Mouse (Mus musculus) inflammation-experienced regulatory T-cells, adult 6 months (primary cell): ENCODE results near the gene Kcnh7. TPM values are rescaled to one million over a fixed set of nuclear protein-coding genes. Genes with fewer than 3 reads are reported as not detected.
A peak's percentile ranks its signal among the peaks of the same experiment; 100 is the strongest.
"Not testable (repeated sequence)": the region's sequence is repeated elsewhere in the genome, so short reads cannot be mapped to it uniquely, and the experiment has no call there.

ENCODE experiments used
- ATAC-seq: one replicate; pipeline ENCODE4 v1.8.0; 2017
- polyA plus RNA-seq, 3 experiments: library from polyadenylated mRNA; unstranded; fragments of 100-300 nt; shearing (Covaris generic); gene quantifications; one replicate each; pipeline ENCODE4 v1.2.1; 2017

Kcnh7 gene
- polyA plus RNA-seq, 3 experiments from 2014 or later = 0.07 TPM; not detected in 2

DNA sequence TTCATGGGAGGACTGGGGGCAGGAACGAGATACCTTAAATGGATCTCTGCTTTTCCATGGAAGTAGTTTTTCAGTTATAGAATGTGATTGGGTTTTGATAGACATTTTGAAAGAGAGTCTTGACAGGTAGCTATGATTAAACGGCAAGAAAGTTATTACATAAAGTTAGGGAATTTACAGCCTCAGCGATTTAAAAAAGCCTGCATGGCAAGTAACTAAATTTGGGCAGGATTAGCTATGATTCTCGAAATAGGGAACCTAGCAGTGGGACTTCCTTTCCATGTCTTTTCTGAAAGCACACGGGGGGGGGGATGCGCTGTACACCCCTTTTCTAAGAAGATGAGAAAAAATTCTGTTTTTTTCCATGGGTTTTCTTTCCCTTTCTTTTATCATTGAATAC is 466.8 kb downstream of the Kcnh7 start:
- no peak for ATAC-seq

DNA sequence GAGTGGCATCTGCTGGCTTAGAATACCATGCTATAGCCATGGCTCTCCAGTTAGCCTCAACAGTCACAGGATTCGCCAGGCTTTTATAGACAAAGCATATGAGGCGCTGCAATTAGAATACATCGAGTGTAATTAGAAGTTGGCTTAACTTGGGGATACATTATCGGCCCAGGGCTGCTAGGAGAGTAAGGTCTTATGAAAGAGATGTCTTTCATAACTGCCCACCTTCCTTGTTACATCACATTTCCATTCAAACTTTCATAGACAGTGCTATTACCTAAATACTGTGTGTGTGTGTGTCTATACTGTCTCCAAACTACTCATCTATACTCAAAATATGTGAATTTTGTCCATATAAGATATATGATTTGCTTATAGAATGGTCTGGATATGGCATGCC is 468.8 kb downstream of the Kcnh7 start:
- no peak for ATAC-seq

DNA sequence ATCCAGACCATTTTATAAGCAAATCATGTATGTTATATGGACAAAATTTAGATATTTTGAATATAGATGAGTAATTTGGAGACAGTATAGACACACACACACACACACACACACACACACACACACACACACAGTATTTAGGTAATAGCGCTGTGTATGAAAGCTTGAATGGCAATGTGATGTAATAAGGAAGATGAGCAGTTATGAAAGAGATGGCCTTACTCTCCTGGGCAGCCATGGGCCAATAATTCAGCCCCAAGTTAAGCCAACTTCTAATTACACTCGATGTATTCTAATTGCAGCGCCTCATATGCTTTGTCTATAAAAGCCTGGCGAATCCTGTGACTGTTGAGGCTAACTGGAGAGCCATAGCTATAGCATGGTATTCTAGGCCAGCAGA is 469.7 kb downstream of the Kcnh7 start:
- not testable (repeated sequence) for ATAC-seq

DNA sequence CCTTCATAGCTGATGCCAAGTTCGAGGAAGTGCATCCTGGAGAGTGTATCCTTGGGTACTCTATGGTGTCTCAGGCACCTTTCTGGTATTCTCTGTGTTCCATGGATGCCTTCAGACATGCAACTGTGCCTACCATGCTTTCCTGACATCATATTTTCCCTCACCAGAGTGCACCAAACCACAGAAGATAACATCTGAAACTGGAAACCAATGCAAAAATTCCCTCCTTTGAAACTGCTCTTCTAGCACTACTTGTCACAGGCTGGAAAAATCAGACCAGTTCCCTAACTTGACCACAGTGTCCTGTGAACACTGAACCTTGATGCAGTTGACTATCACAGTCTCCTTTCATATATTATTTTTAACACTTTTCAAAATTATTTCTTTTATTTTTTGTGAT is 474.5 kb downstream of the Kcnh7 start:
- no peak for ATAC-seq

DNA sequence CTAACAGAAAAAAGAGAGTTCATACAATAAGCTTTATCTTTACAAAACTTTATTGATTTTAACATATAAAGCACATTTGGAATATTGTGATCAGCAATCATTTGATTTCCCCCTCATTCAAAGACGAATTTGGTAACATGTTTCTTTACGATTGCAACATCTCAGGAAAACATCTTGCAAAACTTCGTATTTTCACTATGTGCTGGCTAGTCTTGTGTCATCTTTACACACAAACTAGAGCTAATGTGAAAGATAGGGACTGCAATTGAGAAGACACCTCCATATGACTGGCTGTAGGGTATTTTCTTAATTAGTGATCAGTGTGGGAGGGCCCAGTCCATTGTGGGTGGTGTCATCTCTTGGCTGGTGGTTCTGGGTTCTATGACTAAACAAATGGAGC is 477.8 kb downstream of the Kcnh7 start:
- ATAC-seq = no peak

DNA sequence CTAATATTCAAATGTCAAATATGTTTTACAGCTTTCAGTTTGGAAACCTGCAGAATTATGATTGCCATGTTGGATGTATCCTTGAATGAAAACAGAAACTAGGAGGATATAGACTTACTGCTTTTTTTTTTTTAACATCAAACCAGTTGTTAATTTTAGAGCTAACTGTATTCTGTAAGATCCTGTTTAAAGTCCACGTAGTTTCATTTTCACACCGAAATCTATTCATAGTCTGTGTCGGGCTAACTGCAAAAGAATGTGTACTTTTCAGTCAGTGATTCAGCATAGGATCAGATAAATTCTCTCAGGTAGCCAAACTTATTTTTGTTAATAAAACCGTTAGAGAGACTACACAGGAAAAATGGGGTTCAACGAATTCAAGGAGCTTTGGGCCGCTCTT is 498.2 kb downstream of the Kcnh7 start:
- no peak for ATAC-seq

DNA sequence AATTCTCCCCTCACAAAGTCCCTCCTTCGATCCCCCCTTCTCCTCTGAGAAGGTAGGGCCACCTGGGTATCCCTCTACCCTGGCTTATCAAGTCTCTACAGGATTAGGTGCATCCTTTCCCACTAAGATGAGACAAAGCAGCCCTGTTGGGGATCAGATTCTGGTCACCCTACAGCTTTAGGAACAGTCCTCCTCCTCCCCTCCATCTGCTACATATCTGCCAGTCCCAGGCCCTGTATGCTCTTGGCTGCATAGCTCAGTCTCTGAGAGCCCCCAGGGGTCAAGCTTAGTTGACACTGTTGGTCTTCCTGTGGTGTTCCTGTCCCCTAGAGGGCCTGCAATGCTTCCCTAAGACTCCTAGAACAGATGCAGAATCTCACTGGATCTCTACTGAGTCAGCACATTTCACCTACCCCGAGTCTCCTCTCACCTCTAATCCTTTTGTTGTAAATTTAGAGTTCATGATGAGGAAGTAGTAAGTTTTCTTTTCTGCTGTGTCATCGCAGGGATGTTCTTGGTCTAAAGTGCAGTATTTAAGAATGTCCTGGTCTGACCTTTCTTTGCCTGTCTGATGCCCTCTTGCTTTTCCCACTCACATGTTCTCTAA is 499.0 kb downstream of the Kcnh7 start:
- ATAC-seq = no peak

DNA sequence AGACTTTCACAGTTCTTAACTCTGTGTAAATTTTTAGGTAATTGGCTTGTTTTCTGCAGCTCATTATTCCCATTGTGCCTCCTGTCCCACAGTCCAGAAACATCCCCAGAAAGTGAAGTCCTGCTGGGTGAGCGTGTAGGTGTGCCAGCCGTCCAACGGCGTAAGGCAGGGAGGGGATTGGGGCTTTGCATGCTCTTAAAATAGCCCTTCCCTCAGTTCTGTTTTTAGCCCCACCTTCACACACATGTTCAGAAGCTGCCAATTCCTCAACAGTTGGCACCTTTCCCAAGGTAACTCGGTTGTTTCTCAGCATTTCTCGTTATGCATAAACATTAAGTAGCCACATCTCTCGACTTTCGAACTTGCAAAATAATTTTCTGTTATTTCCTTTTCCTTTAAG is 502.4 kb downstream of the Kcnh7 start:
- no peak for ATAC-seq

DNA sequence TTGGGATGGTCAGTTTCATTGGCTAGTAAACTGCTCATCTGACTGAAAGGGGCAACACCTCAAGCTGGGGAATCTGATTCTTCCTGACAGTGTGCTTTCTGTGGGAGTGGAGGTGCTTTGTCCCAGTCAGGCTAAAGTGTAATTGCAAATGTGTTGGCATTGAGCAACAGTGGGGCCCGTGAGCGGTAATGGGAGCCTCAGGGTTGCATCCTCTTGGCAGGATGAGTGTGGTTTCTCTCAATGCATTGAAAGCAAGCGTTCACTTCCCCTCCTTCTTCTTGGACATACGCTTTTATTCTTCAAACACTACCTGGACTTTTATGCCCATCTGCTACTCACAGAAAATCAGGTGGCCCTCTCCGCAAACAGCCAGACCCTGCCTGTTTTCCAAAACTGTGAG is 511.3 kb downstream of the Kcnh7 start:
- no peak for ATAC-seq

DNA sequence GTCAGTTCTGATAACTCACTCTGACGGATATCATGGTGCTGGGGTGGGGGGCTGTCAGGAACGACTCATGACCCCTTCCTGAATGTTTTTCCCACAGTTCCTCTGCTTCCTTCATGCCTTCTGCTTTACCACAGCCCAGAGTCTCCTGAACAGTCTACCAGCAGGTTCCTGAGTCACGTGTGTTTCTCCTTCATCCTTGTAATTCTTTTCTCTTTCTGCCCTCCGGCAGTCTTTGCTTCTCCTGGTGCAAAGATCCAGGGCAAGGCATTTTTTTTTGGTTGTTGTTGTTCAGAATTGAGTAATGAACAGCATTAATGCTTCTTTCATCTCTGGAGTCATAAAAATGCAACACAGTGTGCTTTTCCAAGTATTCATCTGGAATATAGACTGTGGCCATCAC is 513.3 kb downstream of the Kcnh7 start:
- ATAC-seq = no peak

DNA sequence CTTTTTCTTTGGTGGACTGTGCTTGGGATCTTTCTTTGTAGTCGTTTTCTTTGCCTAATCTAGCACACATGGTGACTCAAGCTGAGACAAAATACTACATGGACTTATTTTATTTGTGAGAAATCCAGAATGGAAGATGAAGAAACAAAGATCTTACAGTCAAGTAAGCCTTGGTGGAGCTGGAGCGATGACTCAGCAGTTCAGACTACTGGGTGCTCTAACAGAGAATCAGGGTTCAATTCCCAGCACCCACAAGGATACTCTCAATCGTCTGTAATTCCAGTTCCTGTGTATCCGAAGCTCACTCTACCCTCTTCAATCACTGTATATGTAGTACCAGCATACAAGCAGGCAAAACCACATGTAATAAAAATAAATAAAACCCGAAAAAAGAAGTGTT is 513.8 kb downstream of the Kcnh7 start:
- no peak for ATAC-seq

DNA sequence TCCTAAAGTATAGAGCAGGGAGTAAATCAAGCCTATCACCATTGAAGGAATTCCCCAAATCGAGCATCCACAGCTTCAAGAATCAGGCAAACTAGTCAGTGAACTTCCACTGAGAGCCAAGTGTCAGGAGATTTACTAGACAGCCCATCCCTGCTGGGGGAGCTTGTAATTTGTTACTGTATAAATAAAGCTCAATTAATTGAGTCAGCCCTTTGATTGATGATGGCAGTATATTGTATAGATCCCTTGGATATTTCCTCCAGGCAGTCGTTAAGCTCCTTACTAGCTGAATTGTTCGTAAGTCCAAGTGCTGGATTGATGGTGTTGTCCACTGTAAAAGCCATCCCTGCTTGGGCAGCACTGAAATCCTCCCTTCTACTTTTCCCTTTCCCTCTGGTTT is 514.2 kb downstream of the Kcnh7 start:
- no peak for ATAC-seq

DNA sequence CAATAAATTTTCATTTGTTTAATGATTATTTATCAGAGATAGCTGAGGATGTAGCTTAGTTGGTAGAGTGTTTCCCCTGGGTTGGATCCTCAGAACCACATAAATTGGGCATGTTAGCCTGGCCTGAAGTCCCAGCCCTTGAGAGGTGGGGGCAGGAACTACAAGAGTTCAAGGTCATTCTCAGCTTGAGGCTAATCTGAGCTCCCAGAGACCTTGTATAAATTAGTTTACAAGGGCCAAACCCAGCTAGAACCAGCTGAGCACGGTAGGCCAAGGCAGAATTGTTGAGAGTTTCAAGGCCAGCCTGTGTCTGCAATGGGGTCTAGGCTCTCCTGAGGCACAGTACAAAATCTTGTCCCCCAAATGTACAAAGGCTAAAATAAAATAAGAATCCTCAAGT is 518.6 kb downstream of the Kcnh7 start:
- no peak for ATAC-seq

DNA sequence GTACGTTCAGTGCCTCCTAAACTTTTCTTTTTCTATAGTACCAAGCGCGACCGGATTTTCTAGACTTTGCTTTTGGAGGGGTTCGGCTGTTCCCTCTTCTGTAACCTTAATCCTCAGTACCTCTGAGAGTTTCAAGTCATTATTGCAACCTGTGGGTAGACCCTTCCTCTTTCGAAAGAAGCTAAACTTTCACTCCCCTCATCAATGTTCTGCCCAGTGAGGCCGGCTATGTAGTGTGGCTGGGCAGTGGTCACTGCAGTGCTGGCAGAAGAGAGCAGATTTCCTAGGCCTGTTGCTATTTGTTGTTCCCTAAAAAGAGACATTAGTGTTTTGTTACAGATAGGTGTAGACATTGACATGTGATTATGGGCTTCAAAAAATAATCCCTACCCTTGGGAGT is 519.2 kb downstream of the Kcnh7 start:
- no peak for ATAC-seq

DNA sequence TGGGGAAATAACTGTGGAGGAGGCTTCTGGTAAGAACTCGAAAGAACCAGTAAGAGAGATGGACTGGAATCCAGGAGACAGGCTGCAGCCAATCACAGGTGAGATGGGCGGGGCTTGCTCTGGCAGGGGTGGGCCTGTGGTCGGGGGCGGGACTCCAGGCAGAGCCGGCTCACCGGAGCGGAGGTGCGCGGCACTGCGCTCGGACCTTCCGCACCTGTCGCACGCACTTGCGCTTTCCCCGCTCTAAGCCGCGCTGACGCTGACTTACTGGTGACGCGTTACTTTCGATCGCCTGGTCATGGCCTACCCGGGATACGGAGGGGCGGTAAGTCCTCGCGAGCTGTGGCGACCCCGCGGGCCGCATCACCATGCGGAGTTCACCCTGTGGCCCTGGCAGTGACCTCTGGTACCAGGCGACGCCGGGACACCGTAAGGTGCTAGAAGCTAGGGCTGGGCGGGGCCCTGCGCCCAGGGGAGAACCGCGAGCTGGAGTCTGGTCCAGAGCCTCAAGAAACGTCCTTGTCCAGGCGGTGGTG is 519.9 kb downstream of the Kcnh7 start, which contains the start of gene Gca:
Gene Gca, plus strand, starts transcription at position 151 of the 536 bp plus-strand sequence.
- peak; percentile 96 for ATAC-seq

DNA sequence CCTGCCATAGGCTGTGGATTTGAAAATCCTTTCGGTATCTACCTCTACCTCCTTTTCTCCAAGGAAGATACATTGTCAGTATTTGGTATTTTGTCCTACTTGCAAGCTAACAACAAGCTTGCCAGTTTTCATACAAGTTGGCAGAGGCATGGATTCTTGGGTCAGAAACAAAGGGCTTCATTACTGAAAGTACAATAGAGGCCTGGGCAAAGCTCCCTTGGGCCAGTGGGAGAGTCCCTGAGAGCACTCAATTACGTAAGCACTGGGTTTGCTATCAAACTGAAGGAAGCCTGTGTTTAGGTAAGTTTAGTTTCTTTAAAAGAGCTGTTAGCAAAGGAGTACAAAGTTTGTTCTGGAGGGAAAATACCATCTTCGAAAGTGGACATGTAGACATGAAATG is 521.5 kb downstream of the Kcnh7 start:
- ATAC-seq = no peak

DNA sequence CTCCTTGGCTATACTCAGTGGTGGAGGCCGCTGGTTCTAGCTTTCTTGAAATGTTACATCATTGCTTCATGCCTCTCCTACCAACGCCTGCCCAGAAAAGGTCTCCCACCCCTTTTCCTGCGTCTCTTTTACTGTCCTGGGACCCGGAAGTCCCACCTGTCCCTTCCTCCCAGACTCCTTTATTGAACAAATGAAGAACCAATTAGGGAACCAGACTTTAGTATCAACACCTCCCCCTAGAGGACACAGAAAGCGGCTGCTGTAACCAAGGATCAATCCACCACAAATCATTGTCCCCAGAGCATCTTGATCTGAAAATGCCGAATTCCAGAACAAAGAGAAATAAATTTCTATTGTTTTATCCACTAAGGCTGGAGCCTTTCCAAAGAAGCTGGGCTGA is 523.5 kb downstream of the Kcnh7 start:
- no peak for ATAC-seq

DNA sequence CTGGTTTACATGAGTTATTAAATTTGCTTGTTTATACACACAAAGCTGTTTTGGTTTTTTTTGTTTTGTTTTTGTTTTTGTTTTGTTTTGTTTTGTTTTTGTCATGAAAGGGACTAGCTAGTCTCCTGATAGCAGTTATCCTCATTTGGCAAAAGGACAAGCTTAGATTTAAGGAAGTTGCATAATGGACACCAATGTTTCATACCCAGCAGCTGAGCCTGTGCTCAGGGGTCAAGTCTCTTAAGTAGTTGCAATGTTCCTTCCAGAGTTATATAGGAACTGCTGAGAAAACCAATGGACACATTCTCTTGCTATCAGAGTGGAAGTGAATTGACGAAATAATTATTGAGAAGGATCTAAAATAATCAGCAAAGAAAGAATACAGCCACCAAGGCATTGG is 528.0 kb downstream of the Kcnh7 start:
- ATAC-seq = no peak

DNA sequence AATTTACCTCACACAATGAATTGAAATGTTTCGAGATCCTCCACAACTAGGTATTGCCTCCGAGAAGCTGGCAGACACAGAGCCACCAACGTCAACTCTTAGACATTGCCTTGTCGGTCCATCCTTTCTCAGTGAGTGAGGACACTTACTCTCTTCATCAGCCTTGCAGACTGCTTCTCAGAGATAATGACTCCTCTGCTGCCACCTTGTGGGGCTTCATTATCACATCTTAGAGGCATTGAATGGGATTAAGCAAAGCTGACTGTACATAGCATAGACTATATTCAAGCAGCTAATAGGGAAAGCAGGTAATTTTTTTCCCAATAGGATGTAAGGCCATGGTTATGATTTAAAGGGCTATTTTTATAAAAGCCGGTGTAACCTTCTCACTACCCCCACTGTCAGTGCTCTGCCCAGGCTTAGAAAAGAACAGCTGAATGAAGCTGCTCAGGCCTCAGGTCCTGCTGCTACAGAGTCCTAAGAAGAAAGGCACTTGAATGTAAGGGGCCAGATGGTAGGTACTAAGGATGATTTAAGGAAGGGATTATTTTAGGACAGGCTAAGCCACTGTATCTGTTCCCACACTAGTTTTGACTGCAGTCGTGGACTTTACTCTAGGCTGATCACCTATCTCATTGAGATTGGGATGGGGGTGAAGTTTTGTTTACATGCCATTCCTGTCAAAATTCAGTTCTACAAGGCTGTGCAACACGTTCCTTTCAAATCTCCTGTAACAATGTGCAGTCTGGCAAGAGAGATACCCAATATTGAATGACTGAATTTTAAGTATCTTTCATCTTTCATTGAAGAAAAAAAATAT is 529.4 kb downstream of the Kcnh7 start:
- peak; percentile 91 for ATAC-seq

DNA sequence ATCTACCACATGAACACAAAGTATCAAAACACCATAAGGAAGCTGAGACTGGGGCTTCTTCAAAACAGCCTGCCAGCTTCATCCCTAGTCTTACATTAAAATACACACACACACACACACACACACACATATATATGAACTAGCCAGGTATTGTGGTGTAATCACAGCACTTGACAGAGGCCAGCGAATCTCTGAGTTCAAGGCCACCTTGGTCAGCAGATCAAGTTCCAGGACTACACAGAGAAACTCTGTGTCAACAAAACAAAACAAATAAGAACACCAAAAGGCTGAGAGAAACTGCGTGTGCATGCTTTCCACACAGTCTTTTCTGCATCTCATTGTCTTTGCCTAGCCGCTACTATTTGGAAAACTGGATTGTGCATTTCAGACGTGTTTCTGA is 531.6 kb downstream of the Kcnh7 start:
- no peak for ATAC-seq

DNA sequence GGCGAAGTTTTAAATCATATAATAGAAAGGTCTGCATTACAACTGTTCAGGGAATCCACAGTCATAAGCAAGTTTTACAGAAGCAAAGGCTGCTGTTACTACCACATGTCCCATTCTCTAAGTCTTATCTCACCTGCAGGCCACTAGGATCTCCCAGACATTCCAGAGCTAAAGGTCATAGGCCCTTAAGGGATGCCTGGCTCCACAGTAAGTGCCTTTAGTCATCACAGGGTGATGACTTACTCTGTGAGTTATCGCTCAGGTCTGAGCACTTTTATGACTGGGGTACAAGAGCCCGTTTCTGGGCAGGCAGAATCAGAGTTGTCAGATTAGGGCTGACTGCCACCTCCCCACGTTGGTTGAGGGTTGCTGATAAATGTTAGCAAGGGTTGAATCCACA is 532.2 kb downstream of the Kcnh7 start:
- no peak for ATAC-seq

DNA sequence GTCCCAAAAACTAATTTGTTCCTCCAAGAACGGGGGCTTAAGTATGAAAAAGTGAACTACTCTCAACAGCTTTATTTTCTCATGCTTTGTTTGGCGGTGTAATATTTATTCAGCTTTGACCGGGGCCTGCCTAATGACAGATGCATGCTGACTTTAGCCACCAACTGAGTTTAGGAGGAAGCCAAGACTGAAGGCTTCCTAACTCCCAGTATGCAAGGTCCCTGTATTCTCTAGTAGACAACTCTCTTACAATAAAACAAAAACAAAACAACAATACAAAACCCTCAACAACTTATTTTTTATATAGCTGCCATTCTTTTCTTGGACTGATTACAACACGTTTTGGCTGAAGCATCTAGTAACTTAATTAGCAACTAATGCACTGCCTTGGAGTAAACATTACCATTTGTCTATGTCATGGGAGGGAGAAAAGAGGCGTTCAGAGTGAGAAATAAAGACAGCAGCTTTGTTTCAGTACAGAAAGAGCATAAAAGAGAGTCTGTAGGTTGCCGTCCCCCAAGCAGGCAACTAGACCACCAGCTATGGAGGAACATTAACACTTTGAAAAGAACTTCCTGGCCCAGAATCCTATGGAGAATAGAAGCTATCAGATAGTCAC is 537.3 kb downstream of the Kcnh7 start:
- ATAC-seq = no peak

DNA sequence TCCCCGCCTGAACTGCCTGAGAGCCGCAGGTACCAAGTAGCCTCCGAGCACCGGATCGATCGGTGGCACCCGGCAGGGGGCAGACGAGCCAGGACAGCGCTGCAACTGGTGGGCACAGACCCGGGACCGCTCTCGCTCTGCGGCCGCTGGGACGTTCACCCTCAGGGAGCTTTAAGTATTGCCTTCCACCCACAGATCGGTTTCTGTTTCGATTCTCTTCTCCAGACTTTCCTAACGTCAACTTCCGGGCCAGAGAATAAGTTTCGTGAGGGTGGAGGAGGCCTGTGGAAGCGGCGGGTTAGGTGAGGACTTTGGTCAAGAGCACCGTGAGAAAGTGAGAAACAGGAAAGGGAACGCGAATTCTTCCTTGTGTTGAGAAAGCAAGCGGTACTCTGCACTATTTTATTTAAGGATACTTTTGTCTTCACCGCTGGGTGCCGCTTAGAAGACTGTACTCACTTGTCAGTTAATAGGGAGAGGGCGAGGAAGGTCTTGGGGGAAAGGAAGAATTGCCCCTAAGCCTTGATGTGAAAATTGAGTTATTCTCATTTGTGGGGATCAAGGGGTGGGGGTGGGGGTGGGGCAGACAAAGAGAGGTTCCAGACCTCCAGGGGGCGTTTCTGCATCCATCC is 538.0 kb downstream of the Kcnh7 start, which contains the start of gene Ifih1:
Gene Ifih1, minus strand, starts transcription at position 242 of the 632 bp plus-strand sequence.
- peak; percentile 84 for ATAC-seq
